12 mouse cellular contexts compared by ENCODE assay signal in the genomic region with DNA sequence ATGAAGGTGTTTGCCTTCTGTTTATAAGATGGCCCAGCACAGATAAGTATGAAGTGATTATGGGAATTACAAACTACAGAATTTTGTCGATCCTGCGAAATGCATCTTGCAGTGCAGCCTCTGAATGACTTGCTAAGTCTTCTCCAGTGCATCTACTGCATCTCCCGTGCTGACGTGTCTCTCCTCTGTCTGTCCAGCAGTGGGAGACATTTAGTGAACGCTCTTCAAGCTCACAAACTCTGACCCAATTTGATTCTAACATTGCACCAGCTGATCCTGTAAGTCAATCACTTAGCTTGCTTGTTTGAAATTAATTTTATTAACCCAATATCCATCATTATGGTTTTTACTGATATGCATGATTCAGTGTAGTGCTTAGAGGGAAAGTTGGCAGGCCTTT. TPM values are rescaled to one million over a fixed set of nuclear protein-coding genes. Genes with fewer than 3 reads are reported as not detected.
DNase-seq lines count a peak whose midpoint lies in the region; ATAC-seq and TF ChIP-seq lines count a peak whose summit lies in the region.
"Had no signal": no experiment of that assay in that cellular context is flagged by ENCODE, and none has a peak within 500 bp of the region (broad histone marks: within the 10 kb centered on the region; RNA-seq: fewer than 3 reads in every experiment).

No protein-coding gene starts in this region.

- no peak for TF ChIP-seq RAD21 in MEL (IDR thresholded peaks at IDR 0.05; ENCODE audit: low read depth, low read length)

- TF ChIP-seq POLR2A in MEL (IDR thresholded peaks at IDR 0.05; ENCODE audit: control insufficient read depth in 1 of 2, insufficient read depth in 1 of 2, low read depth in 1 of 2, low read length in 2 of 2, poor library complexity in 1 of 2), result no peak

- H3K4me1 ChIP-seq in heart, embryonic 12.5 days (replicated peaks), result no peaks in the 10 kb centered on the region
- H3K4me1 ChIP-seq in MEL (ENCODE audit: control insufficient read depth in 1 of 2, insufficient read depth in 2 of 2, low read length in 2 of 2), result no peaks in the 10 kb centered on the region
- H3K4me1 ChIP-seq: hindbrain, embryonic 15.5 days; midbrain, embryonic 12.5 days; stomach, embryonic 15.5 days had no signal

- H3K27me3 ChIP-seq in heart, embryonic 12.5 days (replicated peaks), result no peaks in the 10 kb centered on the region
- no peaks in the 10 kb centered on the region for H3K27me3 ChIP-seq in MEL (ENCODE audit: control insufficient read depth in 1 of 2, insufficient read depth in 2 of 2, low read length in 2 of 2)
- H3K27me3 ChIP-seq: hindbrain, embryonic 15.5 days; midbrain, embryonic 12.5 days; stomach, embryonic 15.5 days had no signal

- no peak for ATAC-seq in heart, embryonic 12.5 days (ENCODE audit: insufficient number of reproducible peaks, low FRiP score)
- 0 out of 2 replicates have a peak, but pooled peaks have one; percentile 37 for ATAC-seq in megakaryocyte progenitor cell, adult 5-6 weeks (replicated peaks; ENCODE audit: poor library complexity)
- ATAC-seq in frontal cortex, adult (ENCODE audit: low TSS enrichment), result no peak

- DNase-seq in heart, adult 18-20 months, result peak; percentile 4 to 7
- DNase-seq in lung, postnatal 10 days, result peak; percentile 16
- DNase-seq in lung, postnatal 14 days, result no peak
- DNase-seq in MEL (ENCODE audit: low read depth, low spot score), result peak; percentile 13
- DNase-seq in c-Kit-positive CD71-positive TER-119-positive erythroid progenitor cells, embryonic 14.5 days (ENCODE audit: low spot score), result no peak
- DNase-seq: cerebellum, adult 9-11 months had no signal

- TF ChIP-seq EP300 in MEL (IDR thresholded peaks at IDR 0.05; ENCODE audit: low read depth in 1 of 2, low read length in 2 of 2), result no peak

- WGBS in heart, embryonic 12.5 days, result 72% methylated on average over 5 of the region's 5 CpGs

- H3K36me3 ChIP-seq in heart, embryonic 12.5 days, result peaks cover 26% of the 10 kb centered on the region
- peaks cover 4 to 6% of the 10 kb centered on the region in 2 experiments for H3K36me3 ChIP-seq in MEL (ENCODE audit: control insufficient read depth in 1 of 2, insufficient read depth in 2 of 2, low read length in 2 of 2)

- no peak overlapping the region for H3K4me2 ChIP-seq in heart, embryonic 12.5 days
- H3K4me2 ChIP-seq: hindbrain, embryonic 15.5 days; midbrain, embryonic 12.5 days; stomach, embryonic 15.5 days had no signal

- no peaks in the 10 kb centered on the region for H3K9me3 ChIP-seq in heart, embryonic 12.5 days (replicated peaks)
- H3K9me3 ChIP-seq in MEL (replicated peaks; ENCODE audit: insufficient read depth, low read length), result no peaks in the 10 kb centered on the region
- H3K9me3 ChIP-seq: hindbrain, embryonic 15.5 days; midbrain, embryonic 12.5 days; stomach, embryonic 15.5 days had no signal

- H3K9ac ChIP-seq in heart, embryonic 12.5 days, result no peak overlapping the region
- H3K9ac ChIP-seq in MEL (ENCODE audit: control insufficient read depth, low read depth, low read length, poor library complexity, severe bottlenecking), result no peak overlapping the region
- H3K9ac ChIP-seq: hindbrain, embryonic 15.5 days; midbrain, embryonic 12.5 days; stomach, embryonic 15.5 days had no signal

- H3K27ac ChIP-seq in heart, embryonic 12.5 days (ENCODE audit: poor library complexity, severe bottlenecking), result no peak overlapping the region
- no peak overlapping the region for H3K27ac ChIP-seq in MEL (ENCODE audit: control insufficient read depth, low read depth, low read length)
- H3K27ac ChIP-seq: hindbrain, embryonic 15.5 days; midbrain, embryonic 12.5 days; stomach, embryonic 15.5 days had no signal

- H3K79me2 ChIP-seq in MEL (ENCODE audit: control insufficient read depth, insufficient read depth, low read length, poor library complexity), result no peaks in the 10 kb centered on the region

- no peak overlapping the region for H3K4me3 ChIP-seq in heart, embryonic 12.5 days
- no peak overlapping the region for H3K4me3 ChIP-seq in MEL (ENCODE audit: control insufficient read depth in 1 of 2, insufficient read depth in 1 of 2, low read depth in 2 of 2, low read length in 2 of 2)
- H3K4me3 ChIP-seq: hindbrain, embryonic 15.5 days; midbrain, embryonic 12.5 days; stomach, embryonic 15.5 days had no signal

- peak in 1 of 3 experiments; percentile 16; a peak in 2 of 6 replicates for TF ChIP-seq CTCF in MEL (IDR thresholded peaks at IDR 0.05 in 2 of 3, conservative IDR thresholded peaks at IDR 0.05 in 1 of 3; ENCODE audit: control insufficient read depth in 1 of 3, insufficient read depth in 1 of 3, low read depth in 2 of 3, low read length in 3 of 3, poor library complexity in 1 of 3, severe bottlenecking in 1 of 3)

TF ChIP-seq in MEL, 35 proteins besides CTCF, POLR2A, EP300 and RAD21:
- TF ChIP-seq MAX (IDR thresholded peaks at IDR 0.05; ENCODE audit: low read length), result no peak
- no peak for TF ChIP-seq SMC3 (IDR thresholded peaks at IDR 0.05; ENCODE audit: low read depth, low read length)
- TF ChIP-seq GATA1 (IDR thresholded peaks at IDR 0.05; ENCODE audit: low read depth, low read length), result no peak
- TF ChIP-seq USF2 (IDR thresholded peaks at IDR 0.05; ENCODE audit: borderline replicate concordance in 1 of 2, insufficient read depth in 1 of 2, low read depth in 1 of 2, low read length in 2 of 2), result no peak
- TF ChIP-seq RCOR1 (IDR thresholded peaks at IDR 0.05; ENCODE audit: low read depth, low read length), result no peak
- no peak for TF ChIP-seq HCFC1 (IDR thresholded peaks at IDR 0.05; ENCODE audit: low read depth, low read length)
- TF ChIP-seq ELF1 (IDR thresholded peaks at IDR 0.05; ENCODE audit: low read depth, low read length), result no peak
- no peak for TF ChIP-seq MYC (IDR thresholded peaks at IDR 0.05; ENCODE audit: low read depth, low read length)
- TF ChIP-seq POLR2AphosphoS5 (IDR thresholded peaks at IDR 0.05; ENCODE audit: borderline replicate concordance, low read depth, low read length), result no peak

RNA-seq across cellular contexts. Expression of a gene that starts 51.8 kb away (rescaled TPM):
- 10 to 100 TPM; 29.3 to 32.8 TPM for total RNA-seq in heart, adult 18-20 months (2021)
- 20.0 and 20.9 TPM in 2 replicates for polyA plus RNA-seq in heart, embryonic 12.5 days (2016; fragmentation: Nextera tagmentation; extraction: Ambion mirVana)
- 40.0 and 41.2 TPM in 2 replicates for total RNA-seq in MEL (2012; rRNA removed)
- 10 to 100 TPM in 1 of 2 experiments, not detected in 1; 80.3 TPM for polyA plus RNA-seq in MEL (2012; ENCODE audit: insufficient read depth in 1 of 2, insufficient read length in 2 of 2, low read depth in 1 of 2, low replicate concordance in 2 of 2, missing spikeins in 1 of 2)
- 76.9 and 86.2 TPM in 2 replicates for total RNA-seq in megakaryocyte progenitor cell, adult 5-6 weeks (2015)
- 39.2 and 47.2 TPM in 2 replicates for total RNA-seq in megakaryocyte progenitor cell, adult 5-6 weeks (2017)

Comparison
In these comparisons a context has a peak if more than half of its experiments do, and no peak if none do; other contexts are left out.
1. DNase-seq: peak in heart, adult 18-20 months (2 of 2), lung, postnatal 10 days (single experiment) and MEL (single experiment); none in lung, postnatal 14 days (single experiment) and c-Kit-positive CD71-positive TER-119-positive erythroid progenitor cells, embryonic 14.5 days (single experiment).